Mouse (Mus musculus): ENCODE results near the gene Srebf2. TPM values are rescaled to one million over a fixed set of nuclear protein-coding genes. Genes with fewer than 3 reads are reported as not detected.

The Srebf2 gene
- total RNA-seq, 2 experiments from 2014 or later, result 9.0 to 11.2 TPM

- ATAC-seq (replicated peaks; ENCODE audit: low FRiP score, poor library complexity, severe bottlenecking), result no peak
These were observed 72.0 kb downstream of the Srebf2 start for GRCm38 (mm10) chr15:82218778-82219666.

GRCm38 (mm10) chr15:82220003-82220675 lies 73.2 kb downstream of the Srebf2 start:
- no peak for ATAC-seq (replicated peaks; ENCODE audit: low FRiP score, poor library complexity, severe bottlenecking)

- ATAC-seq (replicated peaks; ENCODE audit: low FRiP score, poor library complexity, severe bottlenecking), result no peak
These were observed 74.3 kb downstream of the Srebf2 start for GRCm38 (mm10) chr15:82221104-82221860.

GRCm38 (mm10) chr15:82223251-82223650 lies 76.3 kb downstream of the Srebf2 start:
- ATAC-seq (replicated peaks; ENCODE audit: low FRiP score, poor library complexity, severe bottlenecking), result no peak

GRCm38 (mm10) chr15:82223657-82224601 lies 76.9 kb downstream of the Srebf2 start, which contains the start of gene Tnfrsf13c:
Tnfrsf13c (minus strand) TSS chr15:82224369.
- peak; percentile 83 for ATAC-seq (replicated peaks; ENCODE audit: low FRiP score, poor library complexity, severe bottlenecking)

- peak; percentile 30; the same call in 1 of the 2 replicates for ATAC-seq (replicated peaks; ENCODE audit: low FRiP score, poor library complexity, severe bottlenecking)
These were observed 77.7 kb downstream of the Srebf2 start for GRCm38 (mm10) chr15:82224602-82225215.

- no peak for ATAC-seq (replicated peaks; ENCODE audit: low FRiP score, poor library complexity, severe bottlenecking)
These were observed 78.8 kb downstream of the Srebf2 start for GRCm38 (mm10) chr15:82225769-82226168.

GRCm38 (mm10) chr15:82229542-82230045 lies 82.6 kb downstream of the Srebf2 start:
- ATAC-seq (replicated peaks; ENCODE audit: low FRiP score, poor library complexity, severe bottlenecking), result peak; percentile 81

GRCm38 (mm10) chr15:82230098-82230611 lies 83.2 kb downstream of the Srebf2 start:
- ATAC-seq (replicated peaks; ENCODE audit: low FRiP score, poor library complexity, severe bottlenecking), result no peak; the same call in 1 of the 2 replicates

GRCm38 (mm10) chr15:82231100-82231499 lies 84.1 kb downstream of the Srebf2 start:
- no peak for ATAC-seq (replicated peaks; ENCODE audit: low FRiP score, poor library complexity, severe bottlenecking)

GRCm38 (mm10) chr15:82231591-82232378 lies 84.8 kb downstream of the Srebf2 start:
- ATAC-seq (replicated peaks; ENCODE audit: low FRiP score, poor library complexity, severe bottlenecking), result no peak

- ATAC-seq (replicated peaks; ENCODE audit: low FRiP score, poor library complexity, severe bottlenecking), result no peak
These were observed 85.7 kb downstream of the Srebf2 start for GRCm38 (mm10) chr15:82232651-82233050.

GRCm38 (mm10) chr15:82235661-82236060 lies 88.7 kb downstream of the Srebf2 start:
- ATAC-seq (replicated peaks; ENCODE audit: low FRiP score, poor library complexity, severe bottlenecking), result no peak

- ATAC-seq (replicated peaks; ENCODE audit: low FRiP score, poor library complexity, severe bottlenecking), result peak; percentile 83
These were observed 89.6 kb downstream of the Srebf2 start for GRCm38 (mm10) chr15:82236565-82236964.

GRCm38 (mm10) chr15:82243311-82243710 lies 96.3 kb downstream of the Srebf2 start:
- 0 out of 2 replicates have a peak, but pooled peaks have one; percentile 5 for ATAC-seq (replicated peaks; ENCODE audit: low FRiP score, poor library complexity, severe bottlenecking)

- ATAC-seq (replicated peaks; ENCODE audit: low FRiP score, poor library complexity, severe bottlenecking), result no peak
These were observed 96.7 kb downstream of the Srebf2 start for GRCm38 (mm10) chr15:82243742-82244114.

- peak; percentile 95 for ATAC-seq (replicated peaks; ENCODE audit: low FRiP score, poor library complexity, severe bottlenecking)
These were observed 97.3 kb downstream of the Srebf2 start, which contains the start of gene Cenpm for GRCm38 (mm10) chr15:82244115-82244804. Cenpm (minus strand) TSS chr15:82244748.

Data from erythroblast, adult 5-6 weeks (primary cell).